Mouse (Mus musculus) testis, adult 10 weeks (tissue): ENCODE results near the gene Rpia. TPM values are rescaled to one million over a fixed set of nuclear protein-coding genes. Genes with fewer than 3 reads are reported as not detected.

Experiments
- polyA plus RNA-seq: library from polyadenylated mRNA; stranded (reverse); fragments of 350-450 nt; fragmentation: Illumina TruSeq; extraction: RNeasy Lipid Tissue Mini Kit (QIAGEN cat#74804); gene quantifications from one replicate; pipeline ENCODE4 v1.2.3, GENCODE M21; 2014; ENCODE audit warnings: low read depth, low replicate concordance

Gene Rpia
- 11.9 TPM for polyA plus RNA-seq

GRCm38 (mm10) chr6:70791824-70792535 lies at the start of gene Rpia:
Rpia (minus strand) TSS chr6:70792232.

Other genes with a start within 250 kb of the Rpia start
- 2.2 TPM for gene Eif2ak3, start 52.3 kb upstream of the Rpia start, polyA plus RNA-seq
- gene Tex37, start 126.7 kb upstream of the Rpia start, polyA plus RNA-seq: 70.1 TPM
- gene Foxi3, start 164.3 kb upstream of the Rpia start, polyA plus RNA-seq: not detected